Mouse (Mus musculus) thymus, adult 2 months (tissue): ENCODE data around the gene H3f3a.

Source experiments
- CTCF ChIP-seq: fragments of 200-500 bp; IDR thresholded peaks from 2 replicates; pipeline ENCODE4 v1.5.1; 2012; ENCODE audit warnings: mild to moderate bottlenecking, control low read depth, low read length, moderate library complexity, borderline replicate concordance; ENCODE audit not compliant: control insufficient read depth, poor library complexity, insufficient read depth; ENCODE audit errors: extremely low read depth
- POLR2A ChIP-seq: fragments of 200-500 bp; IDR thresholded peaks from 2 replicates; pipeline ENCODE4 v1.6.1; 2012; ENCODE audit warnings: mild to moderate bottlenecking, low read length, control low read depth, moderate library complexity; ENCODE audit not compliant: control insufficient read depth, poor library complexity, insufficient read depth; ENCODE audit errors: extremely low read depth

GRCm38 (mm10) chr1:180768334-180769168 lies 45.2 kb downstream of the H3f3a start:
- TF ChIP-seq CTCF, result peak; percentile 97
- TF ChIP-seq POLR2A, result 0 out of 2 replicates have a peak, but pooled peaks have one; percentile 41
